Mouse (Mus musculus) small intestine, adult 2 months (tissue): ENCODE measurements around the gene Defb20.

Experiments
- CTCF ChIP-seq: fragments of 200-500 bp; IDR thresholded peaks from 2 replicates; pipeline ENCODE4 v1.5.1; 2012; ENCODE audit warnings: low read depth, mild to moderate bottlenecking, control low read depth, inconsistent platforms, low read length, moderate library complexity, mixed read lengths; ENCODE audit not compliant: insufficient replicate concordance, insufficient read length; ENCODE audit errors: extremely low read depth
- POLR2A ChIP-seq: fragments of 200-500 bp; IDR thresholded peaks from 2 replicates; pipeline ENCODE4 v1.6.1; 2012; ENCODE audit warnings: low read depth, mild to moderate bottlenecking, control low read depth, inconsistent platforms, low read length, moderate library complexity

DNA sequence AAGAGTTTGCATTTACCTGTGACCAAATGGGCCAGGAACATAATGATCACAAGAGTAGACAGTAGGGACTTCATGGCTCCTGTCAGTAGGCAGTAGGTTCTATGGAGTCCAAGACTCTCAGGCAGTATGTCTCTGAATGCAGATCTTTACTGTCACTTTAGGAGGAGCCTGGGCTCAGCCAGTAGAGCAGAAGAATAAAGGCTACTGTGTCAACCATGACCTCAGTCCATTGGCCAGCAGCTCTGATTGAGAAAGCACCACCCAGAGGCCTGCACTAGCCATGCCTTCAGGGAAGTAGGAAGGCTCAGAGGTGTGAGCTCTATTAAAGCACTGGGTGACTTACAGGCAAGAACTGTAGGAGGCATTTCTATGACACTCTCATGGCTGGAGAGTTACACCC, 13.2 kb downstream of the Defb20 start, which contains the start of gene Defb22:
- TF ChIP-seq CTCF (no peak), POLR2A (no peak)
